Mouse (Mus musculus): ENCODE measurements around the gene Ggta1. TPM values are rescaled to one million over a fixed set of nuclear protein-coding genes. Genes with fewer than 3 reads are reported as not detected.

The Ggta1 gene
- polyA plus RNA-seq, 1 experiment from 2014 or later = 14.6 TPM

- Histone ChIP-seq H3K27me3 (replicated peaks; ENCODE audit: control insufficient read depth, insufficient read depth, low read length) (no peaks in the 10 kb centered on the region), H3K4me2 (ENCODE audit: low read depth, low read length) (no peak overlapping the region), H3K4me1 (ENCODE audit: control insufficient read depth, insufficient read depth, low read length) (peaks cover 12% of the 10 kb centered on the region), H3K36me3 (ENCODE audit: control insufficient read depth, insufficient read depth, low read length) (no peaks in the 10 kb centered on the region), H3K9me3 (ENCODE audit: control insufficient read depth, low read length) (no peaks in the 10 kb centered on the region), H3K4me3 (ENCODE audit: low read length) (no peak overlapping the region), H3K27ac (ENCODE audit: low read length) (no peak overlapping the region), H3K9ac (ENCODE audit: low read depth, low read length) (no peak overlapping the region)
- 62% methylated on average over 7 of the region's 7 CpGs for WGBS
- ATAC-seq = no peak
Measured at GRCm38 (mm10) chr2:35464089-35464534, 1.1 kb upstream of the Ggta1 start.

GRCm38 (mm10) chr2:35463372-35464088, 499 bp upstream of the Ggta1 start:
- H3K27ac ChIP-seq (ENCODE audit: low read length) = 0 out of 2 replicates have a peak overlapping the region, but pooled peaks have one; percentile 26
- H3K9ac ChIP-seq (ENCODE audit: low read depth, low read length) = no peak overlapping the region
- WGBS = 17% methylated on average over 19 of the region's 19 CpGs

GRCm38 (mm10) chr2:35461971-35462787, 852 bp downstream of the Ggta1 start:
- ATAC-seq = peak; percentile 65
- 2% methylated on average over 52 of the region's 52 CpGs for WGBS
- H3K4me2 ChIP-seq (ENCODE audit: low read depth, low read length) = peak overlapping the region; percentile 96

More at GRCm38 (mm10) chr2:35463372-35464088, 499 bp upstream of the Ggta1 start:
- no peaks in the 10 kb centered on the region for H3K27me3 ChIP-seq (replicated peaks; ENCODE audit: control insufficient read depth, insufficient read depth, low read length)
- H3K9me3 ChIP-seq (ENCODE audit: control insufficient read depth, low read length) = no peaks in the 10 kb centered on the region
- peak; percentile 77 for ATAC-seq
- H3K4me2 ChIP-seq (ENCODE audit: low read depth, low read length) = peak overlapping the region; percentile 28
- H3K4me3 ChIP-seq (ENCODE audit: low read length) = no peak overlapping the region
- peaks cover 12% of the 10 kb centered on the region for H3K4me1 ChIP-seq (ENCODE audit: control insufficient read depth, insufficient read depth, low read length)
- H3K36me3 ChIP-seq (ENCODE audit: control insufficient read depth, insufficient read depth, low read length) = no peaks in the 10 kb centered on the region

GRCm38 (mm10) chr2:35461131-35461947, 1.7 kb downstream of the Ggta1 start:
- WGBS = 6% methylated on average over 19 of the region's 20 CpGs
- Histone ChIP-seq H3K36me3 (ENCODE audit: control insufficient read depth, insufficient read depth, low read length) (no peaks in the 10 kb centered on the region), H3K27me3 (replicated peaks; ENCODE audit: control insufficient read depth, insufficient read depth, low read length) (no peaks in the 10 kb centered on the region), H3K4me2 (ENCODE audit: low read depth, low read length) (peak overlapping the region; percentile 96), H3K4me1 (ENCODE audit: control insufficient read depth, insufficient read depth, low read length) (peaks cover 12% of the 10 kb centered on the region), H3K9ac (ENCODE audit: low read depth, low read length) (peak overlapping the region; percentile 80), H3K4me3 (ENCODE audit: low read length) (peak overlapping the region; percentile 61), H3K9me3 (ENCODE audit: control insufficient read depth, low read length) (no peaks in the 10 kb centered on the region), H3K27ac (ENCODE audit: low read length) (peak overlapping the region; percentile 76)
- ATAC-seq = peak; percentile 51

More at GRCm38 (mm10) chr2:35461971-35462787, 852 bp downstream of the Ggta1 start:
- no peaks in the 10 kb centered on the region for H3K36me3 ChIP-seq (ENCODE audit: control insufficient read depth, insufficient read depth, low read length)
- H3K27me3 ChIP-seq (replicated peaks; ENCODE audit: control insufficient read depth, insufficient read depth, low read length) = no peaks in the 10 kb centered on the region
- no peaks in the 10 kb centered on the region for H3K9me3 ChIP-seq (ENCODE audit: control insufficient read depth, low read length)
- H3K4me1 ChIP-seq (ENCODE audit: control insufficient read depth, insufficient read depth, low read length) = peaks cover 12% of the 10 kb centered on the region
- H3K4me3 ChIP-seq (ENCODE audit: low read length) = peak overlapping the region; percentile 61
- H3K27ac ChIP-seq (ENCODE audit: low read length) = peak overlapping the region; percentile 76
- peak overlapping the region; percentile 80 for H3K9ac ChIP-seq (ENCODE audit: low read depth, low read length)

GRCm38 (mm10) chr2:35460378-35460880, 2.6 kb downstream of the Ggta1 start:
- Histone ChIP-seq H3K36me3 (ENCODE audit: control insufficient read depth, insufficient read depth, low read length) (no peaks in the 10 kb centered on the region), H3K27ac (ENCODE audit: low read length) (peak overlapping the region; percentile 66; the same call in 1 of the 2 replicates), H3K9ac (ENCODE audit: low read depth, low read length) (peak overlapping the region; percentile 65; the same call in 1 of the 2 replicates)

GRCm38 (mm10) chr2:35459316-35459715, 3.7 kb downstream of the Ggta1 start:
- no peaks in the 10 kb centered on the region for H3K36me3 ChIP-seq (ENCODE audit: control insufficient read depth, insufficient read depth, low read length)

More at GRCm38 (mm10) chr2:35460378-35460880, 2.6 kb downstream of the Ggta1 start:
- H3K9me3 ChIP-seq (ENCODE audit: control insufficient read depth, low read length) = no peaks in the 10 kb centered on the region
- 42% methylated on average over 6 of the region's 6 CpGs for WGBS
- peak overlapping the region; percentile 61 for H3K4me3 ChIP-seq (ENCODE audit: low read length)
- H3K4me1 ChIP-seq (ENCODE audit: control insufficient read depth, insufficient read depth, low read length) = peaks cover 12% of the 10 kb centered on the region
- H3K4me2 ChIP-seq (ENCODE audit: low read depth, low read length) = peak overlapping the region; percentile 96
- no peak for ATAC-seq
- no peaks in the 10 kb centered on the region for H3K27me3 ChIP-seq (replicated peaks; ENCODE audit: control insufficient read depth, insufficient read depth, low read length)

GRCm38 (mm10) chr2:35458421-35458820, 4.6 kb downstream of the Ggta1 start:
- no peak overlapping the region for H3K27ac ChIP-seq (ENCODE audit: low read length)
- ATAC-seq = no peak
- H3K4me3 ChIP-seq (ENCODE audit: low read length) = no peak overlapping the region
- peaks cover 12% of the 10 kb centered on the region for H3K4me1 ChIP-seq (ENCODE audit: control insufficient read depth, insufficient read depth, low read length)
- no peak overlapping the region for H3K9ac ChIP-seq (ENCODE audit: low read depth, low read length)
- no peaks in the 10 kb centered on the region for H3K27me3 ChIP-seq (replicated peaks; ENCODE audit: control insufficient read depth, insufficient read depth, low read length)
- 69% methylated on average over 4 of the region's 4 CpGs for WGBS
- no peaks in the 10 kb centered on the region for H3K9me3 ChIP-seq (ENCODE audit: control insufficient read depth, low read length)
- H3K4me2 ChIP-seq (ENCODE audit: low read depth, low read length) = no peak overlapping the region
- no peaks in the 10 kb centered on the region for H3K36me3 ChIP-seq (ENCODE audit: control insufficient read depth, insufficient read depth, low read length)

More at GRCm38 (mm10) chr2:35459316-35459715, 3.7 kb downstream of the Ggta1 start:
- Histone ChIP-seq H3K27me3 (replicated peaks; ENCODE audit: control insufficient read depth, insufficient read depth, low read length) (no peaks in the 10 kb centered on the region), H3K27ac (ENCODE audit: low read length) (no peak overlapping the region), H3K4me3 (ENCODE audit: low read length) (no peak overlapping the region), H3K4me2 (ENCODE audit: low read depth, low read length) (no peak overlapping the region), H3K9me3 (ENCODE audit: control insufficient read depth, low read length) (no peaks in the 10 kb centered on the region), H3K4me1 (ENCODE audit: control insufficient read depth, insufficient read depth, low read length) (peaks cover 12% of the 10 kb centered on the region), H3K9ac (ENCODE audit: low read depth, low read length) (no peak overlapping the region)
- no peak for ATAC-seq

GRCm38 (mm10) chr2:35453736-35454135, 9.3 kb downstream of the Ggta1 start:
- no peaks in the 10 kb centered on the region for H3K9me3 ChIP-seq (ENCODE audit: control insufficient read depth, low read length)
- H3K4me1 ChIP-seq (ENCODE audit: control insufficient read depth, insufficient read depth, low read length) = no peaks in the 10 kb centered on the region
- H3K4me3 ChIP-seq (ENCODE audit: low read length) = no peak overlapping the region
- H3K27me3 ChIP-seq (replicated peaks; ENCODE audit: control insufficient read depth, insufficient read depth, low read length) = no peaks in the 10 kb centered on the region
- H3K27ac ChIP-seq (ENCODE audit: low read length) = no peak overlapping the region
- no peak for ATAC-seq
- H3K4me2 ChIP-seq (ENCODE audit: low read depth, low read length) = no peak overlapping the region
- H3K9ac ChIP-seq (ENCODE audit: low read depth, low read length) = no peak overlapping the region
- WGBS = 67% methylated on average over 3 of the region's 3 CpGs
- no peaks in the 10 kb centered on the region for H3K36me3 ChIP-seq (ENCODE audit: control insufficient read depth, insufficient read depth, low read length)

All from intestine, embryonic 16.5 days (tissue).